Mouse (Mus musculus) megakaryocyte, embryonic 14.5 days (primary cell): Measurements from ENCODE around the gene Slc25a12.

Experiments used
- FLI1 ChIP-seq: IDR thresholded peaks from 2 replicates; pipeline ENCODE4 v1.6.1; 2012; ENCODE audit warnings: low read length, inconsistent platforms, mixed read lengths
- GATA1 ChIP-seq: IDR thresholded peaks from 3 replicates; pipeline ENCODE4 v1.6.1; 2012; ENCODE audit warnings: mixed read lengths, low read length, inconsistent platforms, borderline replicate concordance

DNA sequence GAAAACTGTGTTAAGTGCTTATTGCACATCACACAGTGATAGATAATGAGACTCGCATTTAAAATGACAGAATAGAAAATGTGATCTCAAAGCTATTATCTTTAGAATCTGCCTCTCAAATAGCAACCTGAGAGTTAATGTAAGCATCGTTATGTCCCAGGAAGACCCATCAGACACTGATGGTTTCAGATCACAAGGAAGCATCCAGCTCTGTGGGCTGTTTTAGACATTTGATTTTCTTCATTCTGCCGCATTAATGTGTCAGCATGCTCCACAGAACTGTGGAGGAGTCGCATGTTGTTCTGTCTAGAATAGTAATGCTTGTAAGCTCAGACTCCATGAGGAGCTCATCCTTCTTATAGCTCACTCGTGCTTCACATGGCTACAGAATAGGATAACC lies 121.5 kb downstream of the Slc25a12 start:
- no peak for TF ChIP-seq FLI1
- no peak for TF ChIP-seq GATA1
